Comparison of ENCODE assay signal across 26 mouse cellular contexts in genomic region chr1:179373911-179374310, GRCm38 (mm10).
"Had no signal": no experiment of that assay in that cellular context is flagged by ENCODE, and none has a peak within 500 bp of the region (broad histone marks: within the 10 kb centered on the region; RNA-seq: fewer than 3 reads in every experiment).

No protein-coding gene starts in this region.

- ATAC-seq: hindbrain, embryonic 16.5 days; inflammation-experienced regulatory T-cells, adult 6 months; intestine, embryonic 16.5 days had no signal

- H3K9me3 ChIP-seq: hindbrain, embryonic 12.5 days; limb, embryonic 10.5 days; limb, embryonic 12.5 days; liver, embryonic 13.5 days; liver, embryonic 15.5 days had no signal

- H3K4me2 ChIP-seq: heart, embryonic 12.5 days; hindbrain, embryonic 12.5 days; hindbrain, embryonic 14.5 days; limb, embryonic 12.5 days; liver, embryonic 11.5 days; liver, embryonic 13.5 days; liver, embryonic 15.5 days had no signal

- H3K36me3 ChIP-seq: heart, embryonic 12.5 days; hindbrain, embryonic 10.5 days; hindbrain, embryonic 12.5 days; limb, embryonic 10.5 days; limb, embryonic 12.5 days; liver, embryonic 13.5 days; liver, embryonic 15.5 days had no signal

- H3K27ac ChIP-seq: gastrocnemius, adult 2 months; heart, adult 2 months; hindbrain, embryonic 10.5 days; hindbrain, embryonic 12.5 days; layer of hippocampus, adult 2 months; left cerebral cortex, adult 2 months; limb, embryonic 10.5 days; limb, embryonic 12.5 days; liver, embryonic 13.5 days; liver, embryonic 15.5 days had no signal

- H3K4me1 ChIP-seq: heart, embryonic 12.5 days; hindbrain, embryonic 10.5 days; liver, embryonic 13.5 days; liver, embryonic 15.5 days had no signal

- H3K27me3 ChIP-seq: heart, embryonic 12.5 days; hindbrain, embryonic 12.5 days; limb, embryonic 12.5 days; liver, embryonic 13.5 days; liver, embryonic 15.5 days had no signal

- DNase-seq: gastrocnemius, adult 2 months; gastrocnemius, postnatal 10 days; gastrocnemius, postnatal 25 days; heart, adult 2 months; heart, postnatal 10 days; heart, postnatal 4 days; kidney, adult 18-20 months; kidney, adult 8-10 months; kidney, postnatal 10 days; kidney, postnatal 25 days; kidney, postnatal 4 days; liver; liver, embryonic 13.5 days had no signal

- H3K9ac ChIP-seq: heart, embryonic 12.5 days; hindbrain, embryonic 12.5 days; hindbrain, embryonic 14.5 days; limb, embryonic 12.5 days; liver, embryonic 13.5 days; liver, embryonic 15.5 days had no signal

- H3K4me3 ChIP-seq: gastrocnemius, adult 2 months; heart, adult 2 months; heart, embryonic 12.5 days; hindbrain, embryonic 10.5 days; hindbrain, embryonic 12.5 days; layer of hippocampus, adult 2 months; left cerebral cortex, adult 2 months; limb, embryonic 10.5 days; limb, embryonic 12.5 days; liver, embryonic 13.5 days; liver, embryonic 15.5 days had no signal
